Mouse (Mus musculus) left cerebral cortex, adult 9 months (tissue): ENCODE measurements at regions not wholly inside any gene's neighbourhood (a gene's known extent, or its start where the extent isn't known, plus 50 kb on each side); places are given as distances from the start of the nearest gene placed in this dataset.

Experiments used
- DNase-seq, 2 experiments: peaks; one replicate each; pipeline ENCODE4 v3.0.0; 2022; ENCODE audit warnings: low spot score in 2 of 2

DNA sequence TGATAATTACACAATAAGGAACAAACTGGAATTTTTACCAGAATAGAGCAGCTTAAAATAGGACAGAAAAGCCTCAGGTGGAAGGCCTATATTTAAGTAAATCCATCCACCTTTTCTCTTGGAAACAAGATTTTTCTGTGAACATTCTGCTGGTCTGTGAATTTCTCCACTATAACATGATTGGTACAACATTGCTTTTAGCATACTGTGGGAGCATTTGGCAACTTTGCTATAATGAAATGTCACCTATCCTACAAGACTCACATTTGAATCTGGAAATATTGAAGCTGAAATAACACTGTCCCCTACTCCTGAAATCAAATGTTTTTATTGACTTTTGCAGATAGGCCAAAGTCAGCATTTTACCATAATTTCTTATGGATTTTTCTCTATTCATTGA lies 607.0 kb upstream of the Steap1 start:
- DNase-seq, result no peak

DNA sequence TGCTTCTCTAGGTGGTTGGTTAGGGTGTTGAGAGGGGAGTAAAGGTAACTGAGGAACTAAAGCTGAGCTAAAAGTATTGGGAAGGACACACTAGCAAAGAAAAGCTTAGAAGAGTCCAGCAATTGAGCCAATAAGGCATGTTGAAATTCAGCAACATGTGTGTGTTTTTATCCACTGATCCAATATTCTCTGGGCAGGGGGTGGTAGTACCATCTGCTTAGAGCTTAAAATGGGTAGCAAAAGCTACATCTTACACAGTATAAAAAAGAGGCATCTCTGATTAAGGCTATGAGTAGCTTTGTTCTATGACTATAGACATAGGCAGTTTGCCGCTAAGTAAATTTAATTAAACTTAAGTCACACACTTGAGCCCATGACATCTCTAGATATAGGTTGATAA lies 598.2 kb upstream of the Steap1 start:
- DNase-seq, result peak in 1 of 2 experiments; percentile 9

- DNase-seq, result no peak
Observed at GRCm38 (mm10) chr5:6344751-6345150, 595.6 kb upstream of the Steap1 start.

GRCm38 (mm10) chr5:6329611-6330010 lies 580.5 kb upstream of the Steap1 start:
- no peak for DNase-seq

DNA sequence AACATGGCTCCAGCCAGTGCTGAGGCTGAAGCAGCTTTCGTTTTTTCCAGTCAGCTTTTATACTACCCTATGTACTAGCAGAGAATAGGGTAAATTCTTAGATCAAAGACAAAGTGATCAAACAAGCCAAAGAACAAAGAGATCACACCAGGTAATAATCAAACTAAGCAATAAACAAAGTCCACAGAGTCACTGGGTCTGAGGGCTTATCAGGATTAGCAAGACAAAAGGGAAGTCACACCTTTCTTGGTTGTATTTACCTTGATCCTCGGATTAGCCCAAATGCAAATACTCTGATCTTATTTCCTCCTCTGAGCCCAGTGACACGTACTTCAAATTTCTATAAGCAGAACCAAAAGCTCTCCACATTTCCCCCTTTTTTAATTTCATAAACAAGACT lies 579.4 kb upstream of the Steap1 start:
- no peak for DNase-seq

DNA sequence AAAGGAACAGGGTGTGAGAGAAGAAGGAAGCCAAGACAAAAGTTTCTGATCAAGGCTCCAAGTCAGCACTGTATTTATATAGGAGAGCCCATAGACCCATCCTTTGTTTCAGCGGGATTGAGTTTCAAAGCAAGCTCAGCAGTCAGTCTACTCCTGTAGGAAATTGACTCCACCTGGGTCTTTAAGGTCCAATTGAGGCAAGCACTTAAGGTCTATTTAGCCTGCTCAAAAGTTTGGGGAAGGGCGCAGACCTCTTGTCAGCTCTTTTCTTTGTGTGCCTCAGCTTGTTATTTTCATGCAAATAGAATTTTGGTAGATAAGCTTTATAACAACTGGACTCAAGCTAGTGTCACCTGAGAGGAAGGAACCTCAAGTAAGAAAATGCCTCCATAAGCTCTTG lies 549.4 kb upstream of the Steap1 start:
- DNase-seq, result no peak

DNA sequence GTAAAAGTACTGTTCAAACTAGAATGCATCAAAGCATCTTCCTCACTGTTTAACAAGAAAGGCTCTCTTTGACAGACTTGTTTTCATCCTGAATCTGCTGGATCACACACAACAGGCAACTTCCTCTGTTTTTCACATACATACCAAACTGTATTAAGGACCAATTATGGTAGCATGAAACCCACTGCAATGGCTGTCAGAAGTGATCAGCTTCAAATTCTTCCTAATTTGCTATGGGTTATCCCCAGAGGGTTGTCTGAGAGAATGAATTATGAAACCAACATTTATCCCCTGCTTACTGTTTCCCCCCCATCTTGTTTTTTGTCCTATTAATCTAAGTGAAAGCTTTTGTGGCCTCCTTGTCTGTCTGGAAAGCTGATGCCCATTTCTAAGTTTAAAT lies 545.2 kb upstream of the Steap1 start:
- no peak for DNase-seq

GRCm38 (mm10) chr5:6251207-6251606 lies 502.1 kb upstream of the Steap1 start:
- no peak for DNase-seq
